Mouse (Mus musculus) heart, adult 2 months (tissue): Measurements from ENCODE around the gene Ankrd9. TPM values are rescaled to one million over a fixed set of nuclear protein-coding genes. Genes with fewer than 3 reads are reported as not detected.

Experiments
- DNase-seq, 2 experiments: peaks; one replicate each; pipeline ENCODE4 v3.0.0; 2021
- H3K27ac ChIP-seq: fragments of 200-600 bp; 2 replicates; pipeline ENCODE4 v1.8.1; 2022
- H3K27me3 ChIP-seq: fragments of 200-500 bp; 2 replicates; pipeline ENCODE4 v1.6.1; 2012; ENCODE audit warnings: mild to moderate bottlenecking, low read length, inconsistent platforms, mixed read lengths; ENCODE audit not compliant: control insufficient read depth, insufficient read depth
- H3K36me3 ChIP-seq: fragments of 200-500 bp; 2 replicates; pipeline ENCODE4 v1.6.1; 2012; ENCODE audit warnings: low read length, inconsistent platforms; ENCODE audit not compliant: control insufficient read depth, insufficient read depth
- H3K4me1 ChIP-seq: fragments of 200-500 bp; 2 replicates; pipeline ENCODE4 v1.6.1; 2011; ENCODE audit warnings: low read length; ENCODE audit not compliant: control insufficient read depth, insufficient read depth
- H3K4me3 ChIP-seq: fragments of 200-600 bp; 2 replicates; pipeline ENCODE4 v1.8.1; 2022
- H3K79me2 ChIP-seq: fragments of 200-500 bp; replicated peaks from 2 replicates; pipeline ENCODE4 v1.6.1; 2012; ENCODE audit warnings: mild to moderate bottlenecking, inconsistent platforms, low read length, moderate library complexity, mixed read lengths; ENCODE audit not compliant: control insufficient read depth, insufficient read depth
- H3K9ac ChIP-seq: fragments of 200-500 bp; 2 replicates; pipeline ENCODE4 v1.6.1; 2012; ENCODE audit warnings: low read depth, mild to moderate bottlenecking, control low read depth, inconsistent platforms, low read length, mixed read lengths
- CTCF ChIP-seq: fragments of 200-600 bp; IDR thresholded peaks from 2 replicates; pipeline ENCODE4 v1.8.1; 2022; ENCODE audit warnings: antibody characterized with exemption, mild to moderate bottlenecking, moderate library complexity
- EP300 ChIP-seq: fragments of 200-500 bp; IDR thresholded peaks from 2 replicates; pipeline ENCODE4 v1.6.1; 2011; ENCODE audit warnings: low read depth, low read length, control low read depth; ENCODE audit not compliant: insufficient read depth
- POLR2A ChIP-seq: fragments of 200-500 bp; IDR thresholded peaks from 2 replicates; pipeline ENCODE4 v1.6.1; 2011; ENCODE audit warnings: mild to moderate bottlenecking, low read depth, low read length, control low read depth; ENCODE audit not compliant: insufficient read depth
- WGBS: fragments of 180-500 bp; shearing (Covaris S2); methylation state at CpG from one replicate; pipeline ENCODE4 v1.1.7; 2018; 5-methylcytosine and 5-hydroxymethylcytosine counted together
- intact Hi-C: fragments of 180-260 bp; cut with DNase I; formaldehyde crosslinking; loops from one replicate; pipeline ENCODE4 v1.15.1; 2025
- polyA plus RNA-seq: library from polyadenylated mRNA; depleted of rRNA; stranded (reverse); fragments of >200 nt; gene quantifications from 2 replicates; pipeline ENCODE4 v1.2.3, GENCODE M21; 2012
- total RNA-seq, 2 experiments: library from RNA; stranded (reverse); gene quantifications; 2 replicates each; pipeline ENCODE4 v1.2.3; 2021

Ankrd9 gene
- total and polyA plus RNA-seq, 3 experiments: 59.3 to 93.2 (median 84.2) TPM

- 64% methylated on average over 9 of the region's 9 CpGs for WGBS
- intact Hi-C loops: no loop called here
- H3K79me2 ChIP-seq: no peaks in the 10 kb centered on the region
- no peak for DNase-seq
- TF ChIP-seq POLR2A (no peak), CTCF (no peak)
- H3K4me1 ChIP-seq: peaks cover 1% of the 10 kb centered on the region; the same call in 1 of the 2 replicates
- peak overlapping the region; percentile 90 for H3K27ac ChIP-seq
- peak overlapping the region; percentile 58 for H3K9ac ChIP-seq
- H3K36me3 ChIP-seq: no peaks in the 10 kb centered on the region
- H3K27me3 ChIP-seq: no peaks in the 10 kb centered on the region
- H3K4me3 ChIP-seq: peak overlapping the region; percentile 49
These were observed 6.3 kb upstream of the Ankrd9 start for GRCm38 (mm10) chr12:110985141-110985540.

- no peak overlapping the region for H3K4me3 ChIP-seq
- H3K27ac ChIP-seq: peak overlapping the region; percentile 90; the same call in 1 of the 2 replicates
- no peaks in the 10 kb centered on the region for H3K27me3 ChIP-seq
- no peaks in the 10 kb centered on the region for H3K79me2 ChIP-seq
- 48% methylated on average over 4 of the region's 4 CpGs for WGBS
- TF ChIP-seq EP300 (no peak), POLR2A (no peak), CTCF (no peak)
- intact Hi-C loops: no loop called here
- DNase-seq: no peak
- no peaks in the 10 kb centered on the region for H3K36me3 ChIP-seq
- H3K9ac ChIP-seq: no peak overlapping the region
- peaks cover 1% of the 10 kb centered on the region; the same call in 1 of the 2 replicates for H3K4me1 ChIP-seq
These were observed 5.8 kb upstream of the Ankrd9 start for GRCm38 (mm10) chr12:110984598-110984997.

GRCm38 (mm10) chr12:110983714-110984113 is 4.9 kb upstream of the Ankrd9 start:
- peaks cover 1% of the 10 kb centered on the region for H3K4me1 ChIP-seq

GRCm38 (mm10) chr12:110983083-110983482 is 4.2 kb upstream of the Ankrd9 start:
- intact Hi-C loops: no loop called here
- H3K79me2 ChIP-seq: no peaks in the 10 kb centered on the region
- 76% methylated on average over 8 of the region's 8 CpGs for WGBS
- no peak overlapping the region for H3K27ac ChIP-seq
- no peaks in the 10 kb centered on the region for H3K27me3 ChIP-seq
- H3K36me3 ChIP-seq: no peaks in the 10 kb centered on the region
- H3K4me3 ChIP-seq: no peak overlapping the region
- TF ChIP-seq EP300 (no peak), CTCF (no peak), POLR2A (no peak; the same call in 1 of the 2 replicates)
- H3K9ac ChIP-seq: no peak overlapping the region
- H3K4me1 ChIP-seq: peaks cover 1% of the 10 kb centered on the region
- no peak for DNase-seq

More at GRCm38 (mm10) chr12:110983714-110984113, 4.9 kb upstream of the Ankrd9 start:
- H3K9ac ChIP-seq: no peak overlapping the region
- H3K27ac ChIP-seq: no peak overlapping the region
- no peaks in the 10 kb centered on the region for H3K79me2 ChIP-seq
- no peaks in the 10 kb centered on the region for H3K36me3 ChIP-seq
- intact Hi-C loops: no loop called here
- WGBS: 61% methylated on average over 8 of the region's 8 CpGs
- no peak for DNase-seq
- TF ChIP-seq EP300: no peak
- no peak for TF ChIP-seq CTCF
- TF ChIP-seq POLR2A: peak; percentile 28; the same call in 1 of the 2 replicates
- no peak overlapping the region for H3K4me3 ChIP-seq
- no peaks in the 10 kb centered on the region for H3K27me3 ChIP-seq

GRCm38 (mm10) chr12:110981736-110982135 is 2.9 kb upstream of the Ankrd9 start:
- no peak overlapping the region; the same call in 1 of the 2 replicates for H3K27ac ChIP-seq
- intact Hi-C loops: no loop called here
- H3K27me3 ChIP-seq: no peaks in the 10 kb centered on the region
- no peak overlapping the region for H3K4me3 ChIP-seq
- H3K9ac ChIP-seq: no peak overlapping the region
- no peaks in the 10 kb centered on the region for H3K36me3 ChIP-seq
- no peak for TF ChIP-seq CTCF
- TF ChIP-seq EP300: no peak
- TF ChIP-seq POLR2A: no peak
- DNase-seq: no peak
- no peaks in the 10 kb centered on the region; the same call in none of the 2 replicates for H3K4me1 ChIP-seq
- WGBS: 61% methylated on average over 3 of the region's 3 CpGs
- H3K79me2 ChIP-seq: peaks cover 3% of the 10 kb centered on the region; the same call in 1 of the 2 replicates

- H3K36me3 ChIP-seq: peaks cover 3% of the 10 kb centered on the region; the same call in 1 of the 2 replicates
- H3K79me2 ChIP-seq: peaks cover 5% of the 10 kb centered on the region; the same call in 1 of the 2 replicates
- H3K4me1 ChIP-seq: peaks cover 1% of the 10 kb centered on the region
- no peak for DNase-seq
- H3K9ac ChIP-seq: no peak overlapping the region
- peak overlapping the region; percentile 85; the same call in 1 of the 2 replicates for H3K27ac ChIP-seq
- no peak for TF ChIP-seq CTCF
- no peaks in the 10 kb centered on the region for H3K27me3 ChIP-seq
- no peak overlapping the region for H3K4me3 ChIP-seq
- whole genome bisulfite sequencing: 75% methylated on average over 3 of the region's 3 CpGs
- intact Hi-C loops: no loop called here
These were observed 968 bp upstream of the Ankrd9 start for GRCm38 (mm10) chr12:110979808-110980207.
